In the genomic region with DNA sequence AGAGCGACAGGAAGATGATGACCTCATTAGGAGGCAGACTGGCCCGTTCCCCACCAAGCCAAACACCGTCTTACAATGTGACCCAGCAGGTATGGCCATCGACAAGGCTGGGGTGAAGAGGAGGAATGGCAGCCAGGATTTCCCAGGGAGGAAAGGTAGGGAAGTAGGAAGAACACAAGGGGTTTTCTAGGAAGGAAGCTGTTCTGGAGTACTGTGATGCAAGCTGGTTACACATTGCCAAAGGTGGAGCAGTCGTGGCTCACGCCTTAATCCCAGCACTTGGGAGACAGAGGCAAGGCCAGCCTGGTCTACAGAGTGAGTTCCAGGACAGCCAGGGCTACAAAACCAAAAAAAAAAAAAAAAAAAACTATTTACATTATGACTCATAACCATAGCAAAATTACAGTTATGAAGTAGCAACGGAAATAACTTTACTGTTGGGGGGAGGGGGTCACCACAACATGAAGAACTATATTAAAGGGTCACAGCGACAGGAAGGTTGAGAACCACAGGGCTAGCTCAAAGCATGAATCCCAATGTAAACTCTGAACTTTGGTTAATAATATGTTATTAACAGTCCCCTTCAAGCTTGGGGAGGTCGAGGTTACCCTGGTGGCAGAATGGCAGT, we compare ENCODE assay signal across 17 mouse cellular contexts.
DNase-seq lines count a peak whose midpoint lies in the region; ATAC-seq lines count a peak whose summit lies in the region.
"Had no signal": no experiment of that assay in that cellular context is flagged by ENCODE, and none has a peak within 500 bp of the region (broad histone marks: within the 10 kb centered on the region; RNA-seq: fewer than 3 reads in every experiment).

No protein-coding gene starts in this region.

- peak; percentile 22 for DNase-seq in lung, postnatal 36 days
- DNase-seq in lung, postnatal 4 days: no peak
- DNase-seq in CD4-positive helper T cell, adult 2 months (ENCODE audit: low read depth, low spot score): peak; percentile 79
- DNase-seq in yolk sac, embryonic 10.5 days (ENCODE audit: low spot score): peak; percentile 62
- DNase-seq in ovary, postnatal 14 days (ENCODE audit: low spot score): no peak
- no peak for DNase-seq in spleen, adult 18-20 months
- DNase-seq: adrenal gland, postnatal 10 days; cerebellum, adult 18-20 months; cerebellum, postnatal 25 days; gastrocnemius, postnatal 10 days; kidney, adult 8-10 months; kidney, postnatal 10 days; midbrain, embryonic 14.5 days; right cerebral cortex, postnatal 4 days had no signal

- ATAC-seq in activated CD4-positive, CD25-positive, alpha-beta regulatory T cell, adult 4 months: peak; percentile 82
- ATAC-seq: forebrain, embryonic 13.5 days; lung, postnatal 0 days had no signal

Comparison
In these comparisons a context has a peak if more than half of its experiments do, and no peak if none do; other contexts are left out.
1. DNase-seq: peak in lung, postnatal 36 days (single experiment), CD4-positive helper T cell, adult 2 months (single experiment) and yolk sac, embryonic 10.5 days (single experiment); none in lung, postnatal 4 days (0 of 2), ovary, postnatal 14 days (single experiment) and spleen, adult 18-20 months (0 of 2).